Mouse (Mus musculus) heart, adult 2 months (tissue): ENCODE results near the gene Mroh8.

Experiments
- CTCF ChIP-seq: fragments of 200-600 bp; IDR thresholded peaks from 2 replicates; pipeline ENCODE4 v1.8.1; 2022; ENCODE audit warnings: antibody characterized with exemption, mild to moderate bottlenecking, moderate library complexity
- POLR2A ChIP-seq: fragments of 200-500 bp; IDR thresholded peaks from 2 replicates; pipeline ENCODE4 v1.6.1; 2011; ENCODE audit warnings: mild to moderate bottlenecking, low read depth, low read length, control low read depth; ENCODE audit not compliant: insufficient read depth

DNA sequence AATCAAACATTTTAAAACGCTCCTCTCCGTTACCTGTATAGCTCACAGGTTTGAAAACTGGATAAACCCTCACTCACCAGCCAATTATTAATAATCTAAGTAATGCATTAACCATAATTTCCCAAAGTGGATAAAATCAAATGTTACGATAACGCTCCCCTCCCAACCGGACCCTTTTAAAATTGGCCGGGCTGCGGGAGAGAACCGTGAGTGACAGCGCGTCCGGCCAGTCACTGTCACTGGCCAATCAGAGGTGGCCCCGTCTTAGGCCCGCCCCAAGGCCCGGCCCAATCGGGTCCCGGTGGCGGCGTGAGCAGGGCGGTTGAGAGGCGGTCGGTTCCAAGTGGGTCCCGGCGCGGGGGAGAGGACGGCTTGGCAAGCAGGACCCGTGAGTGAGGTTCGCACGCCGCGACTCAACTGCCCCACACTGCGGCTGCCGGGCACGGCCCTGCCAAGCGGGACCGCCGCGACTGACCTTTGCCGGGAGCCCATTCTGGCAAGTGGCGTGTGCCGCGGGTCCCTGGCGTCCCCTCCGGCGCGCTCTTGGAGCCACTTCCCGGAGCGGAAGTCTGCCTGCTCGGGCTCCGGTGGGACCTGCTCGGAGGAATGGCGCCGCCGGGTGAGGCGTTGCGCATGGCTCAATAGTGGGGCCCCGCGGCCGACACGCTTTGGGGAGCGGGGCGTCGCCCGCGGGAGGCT lies 483 bp downstream of the Mroh8 start, which contains the start of gene Rpn2:
- TF ChIP-seq POLR2A (no peak), CTCF (0 out of 2 replicates have a peak, but pooled peaks have one; percentile 18)
